Mouse (Mus musculus) myocyte (in vitro differentiated cells): ENCODE results near the gene 4931406P16Rik.

Experiments
- E2F4 ChIP-seq: IDR thresholded peaks from one replicate; pipeline ENCODE4 v1.6.1; 2011; ENCODE audit warnings: mild to moderate bottlenecking, control low read depth, moderate library complexity; ENCODE audit not compliant: insufficient read depth
- MYOD1 ChIP-seq, 3 experiments: IDR thresholded peaks; one replicate each; pipeline ENCODE4 v1.6.1; 2011; ENCODE audit warnings: control low read depth in 2 of 3, low read depth in 2 of 3, mild to moderate bottlenecking in 2 of 3, moderate library complexity in 1 of 3; ENCODE audit not compliant: insufficient read length in 2 of 3, control insufficient read depth in 1 of 3
- USF1 ChIP-seq: IDR thresholded peaks from one replicate; pipeline ENCODE4 v1.6.1; 2011; ENCODE audit warnings: low read depth, mild to moderate bottlenecking, control low read depth, moderate library complexity

DNA sequence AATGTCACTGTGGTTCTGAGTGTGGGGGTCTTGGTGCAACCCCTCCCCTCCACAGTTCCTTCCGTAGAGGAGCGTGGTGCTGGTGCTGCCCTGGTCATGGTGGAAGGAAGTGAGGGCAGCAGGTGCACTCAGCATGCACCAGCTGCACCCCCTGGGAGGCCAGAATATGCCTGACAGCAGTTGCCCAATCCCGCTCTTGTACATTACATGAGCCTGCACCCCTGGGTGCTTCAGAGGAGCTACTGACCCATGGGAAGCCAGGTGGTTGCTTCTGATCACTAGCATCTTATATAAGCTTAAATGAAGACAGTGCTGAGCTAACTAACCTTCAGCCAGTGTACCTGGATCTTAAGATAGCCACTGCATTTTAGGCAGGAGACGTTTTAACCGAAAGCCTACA lies 75.3 kb downstream of the 4931406P16Rik start:
- TF ChIP-seq USF1 (no peak), E2F4 (no peak), MYOD1 (IDR thresholded peaks at IDR 0.05; ENCODE audit: control insufficient read depth in 1 of 3, insufficient read length in 2 of 3, low read depth in 2 of 3) (peak in 2 of 3 experiments; percentile 33 to 39)
